Mouse (Mus musculus) midbrain, embryonic 11.5 days (tissue): Measurements from ENCODE around the gene Exoc4. TPM values are rescaled to one million over a fixed set of nuclear protein-coding genes. Genes with fewer than 3 reads are reported as not detected.
A peak's percentile ranks its signal among the peaks of the same experiment; 100 is the strongest.

Experiments used
- ATAC-seq: fragments of 200-750 bp; cut with Nextera tagmentation; 2 replicates; pipeline ENCODE4 v1.8.0; 2017; ENCODE audit warnings: moderate TSS enrichment, moderate library complexity; ENCODE audit not compliant: low FRiP score
- DNase-seq: peaks from one replicate; pipeline ENCODE4 v3.0.0; 2015; ENCODE audit warnings: low spot score; ENCODE audit errors: missing footprints
- H3K27ac ChIP-seq: fragments of 300-500 bp; sonication (generic); 2 replicates; pipeline ENCODE4 v1.5.1; 2014; ENCODE audit warnings: low read depth, low read length
- H3K27me3 ChIP-seq: fragments of 300-500 bp; sonication (generic); 2 replicates; pipeline ENCODE4 v1.6.1; 2014; ENCODE audit warnings: mild to moderate bottlenecking, low read length, moderate library complexity, mixed read lengths; ENCODE audit not compliant: control insufficient read depth, insufficient read depth
- H3K36me3 ChIP-seq: fragments of 300-500 bp; sonication (generic); 2 replicates; pipeline ENCODE4 v1.6.1; 2014; ENCODE audit warnings: mild to moderate bottlenecking, low read length, moderate library complexity, mixed read lengths; ENCODE audit not compliant: control insufficient read depth, insufficient read depth
- H3K4me1 ChIP-seq: fragments of 300-500 bp; sonication (generic); 2 replicates; pipeline ENCODE4 v1.6.1; 2014; ENCODE audit warnings: low read length; ENCODE audit not compliant: control insufficient read depth, insufficient read depth
- H3K4me2 ChIP-seq: fragments of 300-500 bp; sonication (generic); 2 replicates; pipeline ENCODE4 v1.6.1; 2014; ENCODE audit warnings: mild to moderate bottlenecking, moderate library complexity
- H3K4me3 ChIP-seq: fragments of 300-500 bp; sonication (generic); 2 replicates; pipeline ENCODE4 v1.5.1; 2014; ENCODE audit warnings: low read depth, low read length
- H3K9ac ChIP-seq: fragments of 300-500 bp; sonication (generic); 2 replicates; pipeline ENCODE4 v1.6.1; 2014; ENCODE audit warnings: low read length
- H3K9me3 ChIP-seq: fragments of 300-500 bp; sonication (generic); 2 replicates; pipeline ENCODE4 v1.6.1; 2016; ENCODE audit warnings: low read length; ENCODE audit not compliant: control insufficient read depth
- WGBS: fragments of 180-500 bp; shearing (Covaris S2); extraction: QIAGEN DNeasy Blood & Tissue Kit; methylation state at CpG from one replicate; pipeline ENCODE4 v1.1.7; 2014; 5-methylcytosine and 5-hydroxymethylcytosine counted together
- polyA plus RNA-seq: library from polyadenylated mRNA; unstranded; fragments of >200 nt; fragmentation: Nextera tagmentation; extraction: Ambion mirVana; gene quantifications from 2 replicates; pipeline ENCODE4 v1.2.1, GENCODE M21; 2014

Gene Exoc4
- polyA plus RNA-seq, 1 experiment from 2014 or later: 28.7 TPM

- ATAC-seq: 0 out of 2 replicates have a peak, but pooled peaks have one; percentile 40
- DNase-seq: no peak
- 51% methylated on average over 1 of the region's 1 CpGs for WGBS
Observed at GRCm38 (mm10) chr6:33347088-33347775, 98.3 kb downstream of the Exoc4 start.

GRCm38 (mm10) chr6:33361613-33362012, 112.7 kb downstream of the Exoc4 start:
- no peak overlapping the region for H3K27ac ChIP-seq
- H3K9me3 ChIP-seq: no peaks in the 10 kb centered on the region
- DNase-seq (no peak), ATAC-seq (no peak)
- H3K4me2 ChIP-seq: no peak overlapping the region
- H3K36me3 ChIP-seq: no peaks in the 10 kb centered on the region
- no peak overlapping the region for H3K9ac ChIP-seq
- no peaks in the 10 kb centered on the region for H3K4me1 ChIP-seq
- no peaks in the 10 kb centered on the region for H3K27me3 ChIP-seq
- no peak overlapping the region for H3K4me3 ChIP-seq
- 91% methylated on average over 6 of the region's 6 CpGs for WGBS

More at GRCm38 (mm10) chr6:33347088-33347775, 98.3 kb downstream of the Exoc4 start:
- H3K27me3 ChIP-seq: no peaks in the 10 kb centered on the region
- no peak overlapping the region for H3K9ac ChIP-seq
- 0 out of 2 replicates have a peak, but pooled peaks cover 2% of the 10 kb centered on the region for H3K4me1 ChIP-seq
- no peaks in the 10 kb centered on the region for H3K9me3 ChIP-seq
- no peak overlapping the region for H3K4me2 ChIP-seq
- no peak overlapping the region for H3K27ac ChIP-seq
- no peaks in the 10 kb centered on the region for H3K36me3 ChIP-seq
- no peak overlapping the region for H3K4me3 ChIP-seq

GRCm38 (mm10) chr6:33380517-33380916, 131.6 kb downstream of the Exoc4 start:
- ATAC-seq (no peak), DNase-seq (no peak)
- H3K27me3 ChIP-seq: no peaks in the 10 kb centered on the region
- H3K4me3 ChIP-seq: no peak overlapping the region
- H3K9me3 ChIP-seq: no peaks in the 10 kb centered on the region
- 76% methylated on average over 3 of the region's 3 CpGs for WGBS
- H3K4me1 ChIP-seq: no peaks in the 10 kb centered on the region
- H3K36me3 ChIP-seq: no peaks in the 10 kb centered on the region
- no peak overlapping the region for H3K9ac ChIP-seq
- H3K27ac ChIP-seq: no peak overlapping the region
- H3K4me2 ChIP-seq: no peak overlapping the region

- H3K9me3 ChIP-seq: no peaks in the 10 kb centered on the region
- no peaks in the 10 kb centered on the region for H3K27me3 ChIP-seq
- H3K9ac ChIP-seq: no peak overlapping the region
- DNase-seq: no peak
- H3K36me3 ChIP-seq: no peaks in the 10 kb centered on the region
- no peak overlapping the region for H3K27ac ChIP-seq
- WGBS: 43% methylated on average over 3 of the region's 3 CpGs
- H3K4me1 ChIP-seq: no peaks in the 10 kb centered on the region
- no peak overlapping the region for H3K4me2 ChIP-seq
- ATAC-seq: no peak
- no peak overlapping the region for H3K4me3 ChIP-seq
Observed at GRCm38 (mm10) chr6:33382176-33382575, 133.3 kb downstream of the Exoc4 start.

GRCm38 (mm10) chr6:33392020-33392419, 143.1 kb downstream of the Exoc4 start:
- ATAC-seq (no peak), DNase-seq (no peak)
- Histone ChIP-seq H3K27ac (no peak overlapping the region), H3K4me1 (no peaks in the 10 kb centered on the region), H3K36me3 (no peaks in the 10 kb centered on the region), H3K9me3 (no peaks in the 10 kb centered on the region), H3K4me3 (no peak overlapping the region), H3K27me3 (no peaks in the 10 kb centered on the region), H3K9ac (no peak overlapping the region), H3K4me2 (no peak overlapping the region)
- WGBS: 88% methylated on average over 2 of the region's 2 CpGs

GRCm38 (mm10) chr6:33399491-33399890, 150.6 kb downstream of the Exoc4 start:
- 67% methylated on average over 1 of the region's 1 CpGs for WGBS
- ATAC-seq: no peak
- no peak for DNase-seq

GRCm38 (mm10) chr6:33401161-33401560, 152.3 kb downstream of the Exoc4 start:
- H3K27me3 ChIP-seq: no peaks in the 10 kb centered on the region
- no peaks in the 10 kb centered on the region for H3K4me1 ChIP-seq
- H3K9me3 ChIP-seq: no peaks in the 10 kb centered on the region
- no peaks in the 10 kb centered on the region for H3K36me3 ChIP-seq
- H3K9ac ChIP-seq: no peak overlapping the region
- DNase-seq (no peak), ATAC-seq (no peak)
- no peak overlapping the region for H3K4me3 ChIP-seq
- 88% methylated on average over 2 of the region's 2 CpGs for WGBS
- no peak overlapping the region for H3K27ac ChIP-seq
- H3K4me2 ChIP-seq: no peak overlapping the region

More at GRCm38 (mm10) chr6:33399491-33399890, 150.6 kb downstream of the Exoc4 start:
- Histone ChIP-seq H3K4me3 (no peak overlapping the region), H3K9me3 (no peaks in the 10 kb centered on the region), H3K36me3 (no peaks in the 10 kb centered on the region), H3K9ac (no peak overlapping the region), H3K27ac (no peak overlapping the region), H3K4me1 (no peaks in the 10 kb centered on the region), H3K4me2 (no peak overlapping the region), H3K27me3 (no peaks in the 10 kb centered on the region)

GRCm38 (mm10) chr6:33405562-33406275, 156.8 kb downstream of the Exoc4 start:
- Histone ChIP-seq H3K4me3 (no peak overlapping the region), H3K4me2 (no peak overlapping the region), H3K9me3 (no peaks in the 10 kb centered on the region), H3K27ac (no peak overlapping the region), H3K27me3 (no peaks in the 10 kb centered on the region), H3K9ac (no peak overlapping the region), H3K36me3 (no peaks in the 10 kb centered on the region), H3K4me1 (no peaks in the 10 kb centered on the region)
- WGBS: 69% methylated on average over 4 of the region's 4 CpGs
- DNase-seq (no peak), ATAC-seq (no peak)

- H3K4me2 ChIP-seq: no peak overlapping the region
- no peak for ATAC-seq
- DNase-seq: no peak
- H3K27ac ChIP-seq: no peak overlapping the region
- H3K36me3 ChIP-seq: no peaks in the 10 kb centered on the region
- H3K4me3 ChIP-seq: no peak overlapping the region
- 82% methylated on average over 3 of the region's 3 CpGs for WGBS
- H3K27me3 ChIP-seq: no peaks in the 10 kb centered on the region
- no peaks in the 10 kb centered on the region for H3K4me1 ChIP-seq
- no peaks in the 10 kb centered on the region for H3K9me3 ChIP-seq
- H3K9ac ChIP-seq: no peak overlapping the region
Observed at GRCm38 (mm10) chr6:33409586-33409985, 160.7 kb downstream of the Exoc4 start.
